Mouse (Mus musculus): ENCODE measurements around the gene Dcun1d4. TPM values are rescaled to one million over a fixed set of nuclear protein-coding genes. Genes with fewer than 3 reads are reported as not detected.
"Not testable (repeated sequence)": the region's sequence is repeated elsewhere in the genome, so short reads cannot be mapped to it uniquely, and the experiment has no call there.

Gene Dcun1d4
- polyA plus RNA-seq, 1 experiment, result 4.7 TPM

GRCm38 (mm10) chr5:73576708-73577107, 95.9 kb downstream of the Dcun1d4 start:
- Histone ChIP-seq H3K4me3 (ENCODE audit: insufficient read depth, low read length) (no peak overlapping the region), H3K27ac (ENCODE audit: insufficient read depth, low read depth, low read length) (no peak overlapping the region), H3K4me1 (ENCODE audit: control insufficient read depth, insufficient read depth, low read length) (no peaks in the 10 kb centered on the region)
- TF ChIP-seq POLR2A (IDR thresholded peaks at IDR 0.05; ENCODE audit: borderline replicate concordance, low read depth, low read length) (no peak), CTCF (IDR thresholded peaks at IDR 0.05; ENCODE audit: low read depth, low read length) (no peak)

DNA sequence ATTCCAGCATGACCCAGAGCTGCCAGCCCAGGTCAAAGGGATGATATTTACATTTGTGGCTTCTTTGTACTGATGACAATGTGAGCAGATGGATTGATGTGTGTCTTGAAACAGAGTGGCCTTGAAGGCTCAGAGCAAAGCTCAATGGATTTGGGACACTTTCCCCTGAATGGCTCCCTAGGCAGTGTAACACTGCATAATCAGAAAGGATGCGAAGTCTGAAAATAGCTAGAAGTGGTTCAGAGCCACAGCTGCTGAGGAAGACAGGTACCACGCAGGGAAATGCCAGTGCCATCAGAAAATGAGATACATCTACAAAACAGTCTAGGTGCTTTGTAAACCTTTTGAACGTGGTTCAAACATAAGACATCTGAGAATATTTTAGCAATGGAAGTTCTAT, 97.3 kb downstream of the Dcun1d4 start:
- H3K4me3 ChIP-seq (ENCODE audit: insufficient read depth, low read length), result no peak overlapping the region
- no peaks in the 10 kb centered on the region for H3K4me1 ChIP-seq (ENCODE audit: control insufficient read depth, insufficient read depth, low read length)
- no peak overlapping the region for H3K27ac ChIP-seq (ENCODE audit: insufficient read depth, low read depth, low read length)
- TF ChIP-seq CTCF (IDR thresholded peaks at IDR 0.05; ENCODE audit: low read depth, low read length) (no peak), POLR2A (IDR thresholded peaks at IDR 0.05; ENCODE audit: borderline replicate concordance, low read depth, low read length) (no peak)

- H3K4me3 ChIP-seq (ENCODE audit: insufficient read depth, low read length); H3K27ac ChIP-seq (ENCODE audit: insufficient read depth, low read depth, low read length); H3K4me1 ChIP-seq (ENCODE audit: control insufficient read depth, insufficient read depth, low read length): not testable (repeated sequence)
Measured at GRCm38 (mm10) chr5:73584011-73584410, 103.2 kb downstream of the Dcun1d4 start.

DNA sequence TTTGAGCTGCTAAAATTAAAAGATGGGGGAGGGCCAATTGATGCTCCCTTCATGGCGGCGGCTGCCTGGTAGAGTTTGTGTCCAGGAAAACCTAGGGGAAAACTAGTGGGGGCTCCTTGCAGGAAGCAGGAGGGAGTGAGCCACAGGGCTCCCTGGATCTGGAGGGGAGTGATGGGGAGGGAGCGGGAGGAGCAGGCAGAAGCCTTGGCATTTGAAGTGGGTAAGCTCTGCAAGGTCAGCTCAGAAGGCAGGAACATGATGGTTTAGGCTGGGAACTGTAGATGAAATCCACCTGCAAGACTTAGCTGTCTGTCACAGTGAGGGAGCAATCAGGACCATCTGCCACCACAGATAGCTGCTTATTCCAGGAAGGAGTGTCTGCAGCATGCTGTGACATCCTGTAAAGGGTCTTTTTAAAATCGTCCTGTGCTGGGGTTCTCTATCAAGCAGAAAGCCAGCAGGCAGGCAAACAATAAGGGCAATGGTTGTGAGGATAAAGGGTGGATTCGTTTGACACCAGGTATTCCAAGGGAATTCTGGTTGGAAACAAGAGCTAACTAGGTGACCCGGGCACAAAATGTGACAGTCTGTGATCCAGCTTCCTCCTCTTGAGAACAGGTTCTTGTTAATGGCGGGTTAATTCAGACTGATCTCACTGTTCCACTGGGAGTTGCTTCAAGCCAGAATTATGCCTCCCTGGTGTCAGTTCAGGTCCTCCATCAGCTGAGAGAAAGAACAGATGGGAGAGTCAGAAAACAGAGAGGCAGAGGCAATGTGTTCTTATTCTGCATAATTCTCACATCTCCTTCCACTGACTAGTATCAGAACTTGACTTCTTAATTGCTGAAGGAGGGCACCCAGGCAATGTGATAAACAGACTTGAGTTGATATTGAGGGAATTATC, 104.7 kb downstream of the Dcun1d4 start:
- TF ChIP-seq CTCF (IDR thresholded peaks at IDR 0.05; ENCODE audit: low read depth, low read length) (no peak), POLR2A (IDR thresholded peaks at IDR 0.05; ENCODE audit: borderline replicate concordance, low read depth, low read length) (no peak)
- Histone ChIP-seq H3K4me3 (ENCODE audit: insufficient read depth, low read length) (no peak overlapping the region), H3K4me1 (ENCODE audit: control insufficient read depth, insufficient read depth, low read length) (no peaks in the 10 kb centered on the region), H3K27ac (ENCODE audit: insufficient read depth, low read depth, low read length) (no peak overlapping the region)

GRCm38 (mm10) chr5:73586597-73586996, 105.8 kb downstream of the Dcun1d4 start:
- Histone ChIP-seq H3K27ac (ENCODE audit: insufficient read depth, low read depth, low read length) (no peak overlapping the region), H3K4me3 (ENCODE audit: insufficient read depth, low read length) (no peak overlapping the region), H3K4me1 (ENCODE audit: control insufficient read depth, insufficient read depth, low read length) (no peaks in the 10 kb centered on the region)
- no peak for TF ChIP-seq CTCF (IDR thresholded peaks at IDR 0.05; ENCODE audit: low read depth, low read length)
- no peak for TF ChIP-seq POLR2A (IDR thresholded peaks at IDR 0.05; ENCODE audit: borderline replicate concordance, low read depth, low read length)

DNA sequence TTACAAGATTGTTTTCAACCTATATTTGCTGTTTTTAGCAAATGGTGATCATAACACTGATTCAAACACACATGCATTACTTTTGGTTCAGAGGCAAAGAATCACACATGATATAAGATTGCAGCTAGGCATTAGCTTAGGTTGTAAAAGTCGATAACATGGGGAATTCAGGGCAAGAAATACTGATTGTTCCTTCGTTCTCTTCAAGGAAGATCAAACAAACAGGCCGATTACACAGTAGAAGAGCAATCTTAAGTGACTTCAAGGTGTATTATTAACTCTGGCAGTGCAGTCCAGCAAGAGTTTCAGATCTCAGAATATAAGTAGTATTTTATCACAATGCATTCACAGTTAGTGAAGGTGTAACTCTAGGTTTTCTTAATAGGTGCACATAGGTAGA, 106.3 kb downstream of the Dcun1d4 start:
- no peak overlapping the region for H3K27ac ChIP-seq (ENCODE audit: insufficient read depth, low read depth, low read length)
- no peak for TF ChIP-seq POLR2A (IDR thresholded peaks at IDR 0.05; ENCODE audit: borderline replicate concordance, low read depth, low read length)
- no peak for TF ChIP-seq CTCF (IDR thresholded peaks at IDR 0.05; ENCODE audit: low read depth, low read length)
- no peaks in the 10 kb centered on the region for H3K4me1 ChIP-seq (ENCODE audit: control insufficient read depth, insufficient read depth, low read length)
- H3K4me3 ChIP-seq (ENCODE audit: insufficient read depth, low read length), result no peak overlapping the region

- TF ChIP-seq POLR2A (IDR thresholded peaks at IDR 0.05; ENCODE audit: borderline replicate concordance, low read depth, low read length) (no peak), CTCF (IDR thresholded peaks at IDR 0.05; ENCODE audit: low read depth, low read length) (no peak)
Measured at GRCm38 (mm10) chr5:73598943-73599695, 118.3 kb downstream of the Dcun1d4 start.

GRCm38 (mm10) chr5:73599991-73600390, 119.2 kb downstream of the Dcun1d4 start:
- no peak for TF ChIP-seq CTCF (IDR thresholded peaks at IDR 0.05; ENCODE audit: low read depth, low read length)
- no peak for TF ChIP-seq POLR2A (IDR thresholded peaks at IDR 0.05; ENCODE audit: borderline replicate concordance, low read depth, low read length)
- Histone ChIP-seq H3K27ac (ENCODE audit: insufficient read depth, low read depth, low read length) (no peak overlapping the region), H3K4me1 (ENCODE audit: control insufficient read depth, insufficient read depth, low read length) (no peaks in the 10 kb centered on the region), H3K4me3 (ENCODE audit: insufficient read depth, low read length) (no peak overlapping the region)

More at GRCm38 (mm10) chr5:73598943-73599695, 118.3 kb downstream of the Dcun1d4 start:
- Histone ChIP-seq H3K4me3 (ENCODE audit: insufficient read depth, low read length) (no peak overlapping the region), H3K27ac (ENCODE audit: insufficient read depth, low read depth, low read length) (no peak overlapping the region), H3K4me1 (ENCODE audit: control insufficient read depth, insufficient read depth, low read length) (no peaks in the 10 kb centered on the region)

DNA sequence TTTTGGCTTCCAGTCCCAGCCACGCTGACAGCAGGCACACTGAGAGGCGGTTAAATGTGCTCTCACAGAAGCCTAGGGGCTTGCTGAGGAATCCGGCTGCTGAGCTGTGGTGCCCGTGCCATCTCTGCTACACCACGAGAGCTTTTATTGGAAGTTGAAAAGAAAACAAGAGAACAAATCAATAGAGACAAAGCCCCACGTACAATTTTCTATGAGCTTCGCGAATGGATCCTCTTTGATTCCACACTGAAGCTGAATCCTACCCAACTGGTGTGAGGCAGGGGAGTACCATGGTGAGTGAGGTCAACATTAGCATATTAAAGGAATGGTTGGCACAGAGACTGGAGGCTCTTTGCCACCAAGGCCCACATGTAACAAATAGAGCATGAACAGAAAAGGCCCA, 120.6 kb downstream of the Dcun1d4 start:
- no peak for TF ChIP-seq CTCF (IDR thresholded peaks at IDR 0.05; ENCODE audit: low read depth, low read length)
- no peak for TF ChIP-seq POLR2A (IDR thresholded peaks at IDR 0.05; ENCODE audit: borderline replicate concordance, low read depth, low read length)
- Histone ChIP-seq H3K27ac (ENCODE audit: insufficient read depth, low read depth, low read length) (no peak overlapping the region), H3K4me1 (ENCODE audit: control insufficient read depth, insufficient read depth, low read length) (no peaks in the 10 kb centered on the region), H3K4me3 (ENCODE audit: insufficient read depth, low read length) (no peak overlapping the region)

DNA sequence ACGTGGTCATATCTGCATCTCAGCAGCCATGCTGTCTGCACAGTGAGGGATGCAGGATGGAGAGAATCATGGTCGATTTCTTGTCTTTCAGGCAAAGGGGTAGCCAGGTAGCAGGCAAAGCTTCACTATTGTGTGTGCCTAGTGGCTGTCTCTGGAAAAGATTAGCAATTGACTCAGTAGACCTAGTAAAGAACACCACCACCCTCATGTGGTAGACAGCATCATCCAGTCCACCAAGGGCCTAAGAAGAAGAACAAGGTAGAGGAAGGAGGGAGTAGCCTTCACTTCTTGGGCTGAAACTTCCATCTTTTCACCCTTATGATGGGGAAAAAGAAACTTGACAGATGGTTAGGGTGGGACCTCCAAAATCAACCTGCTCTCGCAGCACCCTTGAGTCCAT, 122.1 kb downstream of the Dcun1d4 start:
- Histone ChIP-seq H3K4me1 (ENCODE audit: control insufficient read depth, insufficient read depth, low read length) (no peaks in the 10 kb centered on the region), H3K27ac (ENCODE audit: insufficient read depth, low read depth, low read length) (no peak overlapping the region), H3K4me3 (ENCODE audit: insufficient read depth, low read length) (no peak overlapping the region)
- no peak for TF ChIP-seq POLR2A (IDR thresholded peaks at IDR 0.05; ENCODE audit: borderline replicate concordance, low read depth, low read length)
- no peak for TF ChIP-seq CTCF (IDR thresholded peaks at IDR 0.05; ENCODE audit: low read depth, low read length)

Measured in bone marrow macrophage, adult 2 months (primary cell).